Mouse (Mus musculus) spleen, adult 2 months (tissue): Measurements from ENCODE around the gene Adssl1. TPM values are rescaled to one million over a fixed set of nuclear protein-coding genes. Genes with fewer than 3 reads are reported as not detected.

ENCODE experiments used
- DNase-seq, 2 experiments: peaks; one replicate each; pipeline versions ENCODE4 v3.0.0 to v3.0.0-alpha.2; 2012 to 2021; ENCODE audit warnings: low spot score in 2 of 2, low read depth in 1 of 2
- H3K27ac ChIP-seq: fragments of 200-500 bp; 2 replicates; pipeline ENCODE4 v1.5.1; 2012; ENCODE audit warnings: low read length, inconsistent platforms; ENCODE audit not compliant: insufficient read depth
- H3K27me3 ChIP-seq: fragments of 200-500 bp; 2 replicates; pipeline ENCODE4 v1.6.1; 2012; ENCODE audit warnings: mild to moderate bottlenecking, moderate library complexity, low read length, inconsistent platforms; ENCODE audit not compliant: control insufficient read depth, insufficient read depth
- H3K36me3 ChIP-seq: fragments of 200-500 bp; 2 replicates; pipeline ENCODE4 v1.6.1; 2012; ENCODE audit warnings: mild to moderate bottlenecking, low read length, inconsistent platforms; ENCODE audit not compliant: control insufficient read depth, insufficient read depth
- H3K4me1 ChIP-seq: fragments of 200-500 bp; 2 replicates; pipeline ENCODE4 v1.6.1; 2011; ENCODE audit warnings: inconsistent platforms; ENCODE audit not compliant: control insufficient read depth, insufficient read depth, insufficient read length
- H3K4me3 ChIP-seq: fragments of 200-500 bp; 2 replicates; pipeline ENCODE4 v1.5.1; 2011; ENCODE audit warnings: mild to moderate bottlenecking, inconsistent platforms; ENCODE audit not compliant: insufficient read depth, insufficient read length; ENCODE audit errors: extremely low read depth
- CTCF ChIP-seq: fragments of 200-500 bp; IDR thresholded peaks from 2 replicates; pipeline ENCODE4 v1.5.1; 2011; ENCODE audit warnings: mild to moderate bottlenecking, inconsistent platforms; ENCODE audit not compliant: insufficient read depth, insufficient read length, insufficient replicate concordance; ENCODE audit errors: extremely low read depth
- POLR2A ChIP-seq: fragments of 200-500 bp; IDR thresholded peaks from 2 replicates; pipeline ENCODE4 v1.6.1; 2011; ENCODE audit warnings: low read depth, low read length, inconsistent platforms
- WGBS: fragments of 180-500 bp; shearing (Covaris S2); methylation state at CpG from one replicate; pipeline ENCODE4 v1.1.7; 2018; 5-methylcytosine and 5-hydroxymethylcytosine counted together
- polyA plus RNA-seq: library from polyadenylated mRNA; depleted of rRNA; stranded (reverse); fragments of >200 nt; gene quantifications from 2 replicates; pipeline ENCODE4 v1.2.3, GENCODE M21; 2012

Gene Adssl1
- polyA plus RNA-seq, 1 experiment = 10.7 TPM

DNA sequence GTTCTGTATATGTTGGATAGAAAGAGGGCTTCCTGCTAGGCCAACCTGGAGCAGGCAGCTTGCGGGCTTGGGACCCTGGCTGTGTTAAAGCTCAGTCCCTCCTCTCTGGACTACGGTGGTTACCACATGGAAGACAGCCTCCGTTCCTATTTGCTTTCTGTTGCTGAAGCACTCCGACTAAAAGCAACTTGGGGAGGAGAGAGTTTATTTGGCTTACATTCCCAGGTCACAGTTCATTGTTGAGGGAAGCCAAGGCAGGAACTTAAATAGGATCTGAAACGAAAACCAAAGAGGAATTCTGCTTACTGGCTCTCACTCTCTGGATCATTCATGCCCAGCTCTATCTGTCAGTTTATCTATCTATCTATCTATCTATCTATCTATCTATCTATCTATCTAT lies 11.0 kb downstream of the Adssl1 start:
- DNase-seq = no peak
- WGBS = 84% methylated on average over 5 of the region's 5 CpGs

DNA sequence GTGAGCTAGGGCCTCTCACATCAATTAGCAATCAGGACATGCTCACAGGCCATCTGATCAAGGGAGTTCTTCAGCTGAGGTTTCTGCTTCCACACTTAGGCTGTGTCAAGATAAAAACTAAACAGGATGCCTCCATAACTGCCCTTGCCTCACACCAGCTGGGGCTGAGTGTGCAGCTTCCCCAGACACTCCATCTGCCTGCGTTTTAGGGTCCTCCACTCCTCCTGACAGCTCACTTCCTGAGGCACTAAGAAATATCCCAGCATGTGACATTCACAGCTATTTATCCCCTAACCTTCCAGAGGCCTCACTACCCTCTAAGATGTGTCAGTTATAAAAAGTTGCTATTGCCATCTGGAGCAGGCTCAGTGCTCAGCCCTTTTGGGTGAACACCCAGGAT lies 11.6 kb downstream of the Adssl1 start:
- DNase-seq = no peak
- Histone ChIP-seq H3K36me3 (no peaks in the 10 kb centered on the region), H3K4me3 (no peak overlapping the region), H3K4me1 (peaks cover 31% of the 10 kb centered on the region), H3K27me3 (no peaks in the 10 kb centered on the region), H3K27ac (no peak overlapping the region)
- 45% methylated on average over 1 of the region's 1 CpGs for WGBS
- TF ChIP-seq CTCF (no peak), POLR2A (no peak)

More for the DNA sequence above, 11.0 kb downstream of the Adssl1 start:
- H3K27me3 ChIP-seq = no peaks in the 10 kb centered on the region
- H3K36me3 ChIP-seq = no peaks in the 10 kb centered on the region
- TF ChIP-seq CTCF (no peak), POLR2A (no peak)
- no peak overlapping the region for H3K27ac ChIP-seq
- peaks cover 31% of the 10 kb centered on the region for H3K4me1 ChIP-seq
- H3K4me3 ChIP-seq = no peak overlapping the region

DNA sequence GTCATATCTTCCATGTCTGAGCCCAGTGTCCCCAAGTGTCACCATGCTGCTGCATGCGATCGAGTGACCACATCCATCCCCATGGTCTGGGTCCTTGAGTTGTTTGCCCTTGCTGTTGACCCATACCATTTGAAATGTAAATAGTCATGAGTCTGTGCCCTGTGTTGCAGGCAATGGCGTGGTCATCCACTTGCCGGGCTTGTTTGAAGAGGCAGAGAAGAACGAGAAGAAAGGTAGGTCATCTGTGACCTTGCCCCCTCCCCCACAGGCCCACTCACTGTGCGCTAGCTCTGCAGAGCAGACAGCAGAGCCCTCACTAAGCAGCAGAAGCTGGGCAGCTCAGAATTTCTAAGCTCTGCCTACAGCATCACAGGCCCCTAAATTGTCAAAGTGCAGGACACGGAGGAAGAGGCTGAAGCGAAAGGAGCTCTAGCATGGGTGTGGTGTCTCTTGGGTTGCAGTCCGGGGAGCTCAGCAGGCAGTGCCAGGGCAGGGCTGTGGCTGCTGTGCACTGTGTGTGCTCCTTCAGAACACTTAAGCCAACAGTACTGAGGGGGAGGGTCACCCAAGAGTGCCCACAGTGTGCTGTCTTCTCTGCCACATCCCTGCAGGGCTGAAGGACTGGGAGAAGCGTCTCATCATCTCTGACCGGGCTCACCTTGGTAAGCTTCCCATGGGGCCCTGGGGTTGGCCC lies 12.4 kb downstream of the Adssl1 start:
- Histone ChIP-seq H3K27me3 (no peaks in the 10 kb centered on the region), H3K4me1 (peaks cover 31% of the 10 kb centered on the region), H3K27ac (peak overlapping the region; percentile 54), H3K36me3 (no peaks in the 10 kb centered on the region), H3K4me3 (peak overlapping the region; percentile 2; the same call in 1 of the 2 replicates)
- DNase-seq = no peak
- TF ChIP-seq CTCF (no peak), POLR2A (no peak)
- 77% methylated on average over 11 of the region's 11 CpGs for WGBS

DNA sequence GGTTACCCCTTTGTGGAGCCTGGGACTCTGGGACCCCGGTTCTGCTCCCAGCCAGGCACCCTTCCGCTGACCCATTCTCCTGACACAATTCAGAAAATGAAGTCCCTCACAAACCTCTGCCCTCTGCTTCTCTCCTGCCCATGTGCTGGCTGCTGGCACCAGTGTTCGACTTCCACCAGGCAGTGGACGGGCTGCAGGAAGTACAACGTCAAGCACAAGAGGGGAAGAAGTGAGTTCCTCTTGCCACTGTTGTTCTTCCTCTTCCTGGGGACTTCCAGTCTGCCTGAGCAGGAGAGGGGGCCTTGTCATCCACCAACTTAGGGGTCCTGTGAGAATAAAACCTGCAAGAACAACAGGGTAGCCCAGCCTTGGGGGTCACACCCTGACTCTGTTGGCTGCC lies 13.1 kb downstream of the Adssl1 start:
- Histone ChIP-seq H3K36me3 (no peaks in the 10 kb centered on the region), H3K4me1 (peaks cover 31% of the 10 kb centered on the region), H3K4me3 (peak overlapping the region; percentile 2; the same call in 1 of the 2 replicates), H3K27ac (peak overlapping the region; percentile 54), H3K27me3 (no peaks in the 10 kb centered on the region)
- WGBS = 38% methylated on average over 5 of the region's 5 CpGs
- peak in 1 of 2 experiments; percentile 62 for DNase-seq
- no peak for TF ChIP-seq CTCF
- no peak for TF ChIP-seq POLR2A

DNA sequence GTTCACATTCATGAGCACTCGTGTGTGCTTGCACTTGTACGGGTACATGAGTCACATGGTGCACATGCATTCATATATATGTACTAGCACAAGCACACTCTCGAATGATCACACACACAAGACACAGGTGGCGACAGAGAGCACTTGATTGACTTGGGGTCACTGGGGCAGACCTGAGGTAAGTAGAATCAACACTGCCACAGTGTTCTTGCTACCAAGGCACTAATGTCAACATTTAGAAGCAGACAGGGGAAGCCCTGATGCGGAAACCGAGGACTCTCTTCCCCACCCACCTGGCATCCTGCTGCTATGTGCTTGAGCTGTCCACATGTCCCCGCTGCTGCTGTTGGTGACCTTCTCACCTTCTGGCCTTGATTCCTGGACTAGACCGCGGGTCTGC lies 13.8 kb downstream of the Adssl1 start:
- 75% methylated on average over 9 of the region's 9 CpGs for WGBS
- Histone ChIP-seq H3K4me1 (peaks cover 23% of the 10 kb centered on the region), H3K27ac (no peak overlapping the region), H3K27me3 (no peaks in the 10 kb centered on the region), H3K4me3 (no peak overlapping the region), H3K36me3 (no peaks in the 10 kb centered on the region)
- peak in 1 of 2 experiments; percentile 31 for DNase-seq
- TF ChIP-seq CTCF (no peak), POLR2A (no peak)

DNA sequence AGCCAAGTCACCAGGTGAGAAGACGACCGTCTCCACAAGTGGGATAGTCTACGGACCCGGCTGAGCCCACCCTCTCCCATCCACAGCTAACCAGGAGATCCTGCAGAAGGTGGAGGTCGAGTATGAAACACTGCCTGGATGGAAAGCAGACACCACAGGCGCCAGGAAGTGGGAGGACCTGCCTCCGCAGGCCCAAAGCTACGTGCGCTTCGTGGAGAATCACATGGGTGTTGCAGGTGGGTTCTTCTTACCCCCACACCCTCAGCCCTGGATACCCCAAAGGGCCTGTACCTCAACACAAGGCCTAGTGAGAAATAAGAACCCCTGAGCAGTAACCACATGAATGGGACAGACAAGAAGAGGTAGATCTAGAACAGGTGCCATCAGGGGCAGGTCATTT lies 19.7 kb downstream of the Adssl1 start:
- Histone ChIP-seq H3K4me1 (no peaks in the 10 kb centered on the region), H3K36me3 (no peaks in the 10 kb centered on the region), H3K27me3 (no peaks in the 10 kb centered on the region), H3K4me3 (no peak overlapping the region), H3K27ac (no peak overlapping the region)
- no peak for TF ChIP-seq POLR2A
- no peak for TF ChIP-seq CTCF
- no peak for DNase-seq
- 84% methylated on average over 10 of the region's 10 CpGs for WGBS

DNA sequence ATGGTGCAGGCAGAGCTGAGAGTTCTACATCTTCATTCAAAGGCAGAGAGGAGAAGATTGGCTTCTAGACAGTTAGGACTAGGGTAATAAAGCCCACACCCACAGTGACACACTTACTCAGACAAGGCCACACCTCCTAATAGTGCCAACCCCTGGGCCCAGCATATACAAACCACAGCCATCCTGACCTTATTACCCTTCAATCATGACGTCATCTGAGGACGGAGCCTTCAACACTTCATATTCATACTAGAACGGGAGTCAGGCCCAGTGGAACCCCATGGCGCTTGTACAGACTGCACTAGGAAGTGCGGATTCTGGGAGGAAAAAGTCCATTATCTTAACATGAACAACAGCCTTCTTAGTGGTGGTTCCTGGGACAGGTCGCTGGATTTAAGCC lies 23.3 kb downstream of the Adssl1 start:
- no peak for TF ChIP-seq POLR2A
- TF ChIP-seq CTCF = no peak
- Histone ChIP-seq H3K36me3 (no peaks in the 10 kb centered on the region), H3K4me3 (no peak overlapping the region), H3K27me3 (no peaks in the 10 kb centered on the region), H3K27ac (no peak overlapping the region), H3K4me1 (peaks cover 4% of the 10 kb centered on the region; the same call in 1 of the 2 replicates)
- WGBS = 88% methylated on average over 6 of the region's 6 CpGs
- no peak for DNase-seq
